Mouse (Mus musculus) central nervous system, embryonic 11.5 days (tissue): ENCODE data around the gene Gm6309. TPM values are rescaled to one million over a fixed set of nuclear protein-coding genes. Genes with fewer than 3 reads are reported as not detected.

Source experiments
- polyA plus RNA-seq: library from polyadenylated mRNA; depleted of rRNA; stranded (reverse); fragments of >200 nt; gene quantifications from 2 replicates; pipeline ENCODE4 v1.2.3, GENCODE M21; 2012; rRNA removed

Gm6309 gene
- not detected in 2 replicates for polyA plus RNA-seq

GRCm38 (mm10) chr5:146170621-146171020 lies at the start of gene Gm6309:
Gene Gm6309, minus strand, starts transcription at chr5:146170721.

GRCm38 (mm10) chr5:146185204-146185603 lies 14.7 kb upstream of the Gm6309 start, which contains the start of gene 1700001J03Rik:
Gene 1700001J03Rik, minus strand, starts transcription at chr5:146185304.

GRCm38 (mm10) chr5:146160439-146160838 lies 10.1 kb downstream of the Gm6309 start, which contains the start of gene Gm5565:
Gene Gm5565, minus strand, starts transcription at chr5:146160539.

Other genes starting within 250 kb of the Gm6309 start
- gene Cyp3a25, start 161.1 kb downstream of the Gm6309 start, polyA plus RNA-seq = not detected in 2 replicates
- gene Cyp3a59, start 91.5 kb downstream of the Gm6309 start, polyA plus RNA-seq = not detected in 2 replicates
- gene Gm5565, start 10.2 kb downstream of the Gm6309 start, polyA plus RNA-seq = not detected in 2 replicates
- 0.50 and 0.52 TPM in 2 replicates for gene 1700001J03Rik, start 14.6 kb upstream of the Gm6309 start, polyA plus RNA-seq
- gene Rnf6, start 50.8 kb upstream of the Gm6309 start, polyA plus RNA-seq = 22.0 and 22.3 TPM in 2 replicates
- 83.2 and 86.5 TPM in 2 replicates for gene Cdk8, start 60.5 kb upstream of the Gm6309 start, polyA plus RNA-seq
- 18.0 and 19.2 TPM in 2 replicates for gene Wasf3, start 214.3 kb upstream of the Gm6309 start, polyA plus RNA-seq